Mouse (Mus musculus): ENCODE measurements at regions not wholly inside any gene's neighbourhood (a gene's known extent, or its start where the extent isn't known, plus 50 kb on each side); places are given as distances from the start of the nearest gene placed in this dataset.

GRCm38 (mm10) chr16:5536515-5536972 is 280.8 kb upstream of the Eef2kmt start:
- TF ChIP-seq CTCF (IDR thresholded peaks at IDR 0.05; ENCODE audit: low read depth) (no peak), EP300 (optimal IDR thresholded peaks at IDR 0.05) (no peak)

Measured in stomach, postnatal 0 days (tissue).